Mouse (Mus musculus) E14TG2a.4 (cell line): ENCODE measurements around the gene Ndufa8.
A peak's percentile ranks its signal among the peaks of the same experiment; 100 is the strongest.

Source experiments
- H3K27me3 ChIP-seq: 2 replicates; pipeline ENCODE4 v1.6.1; 2014; ENCODE audit warnings: low read length, control low read depth; ENCODE audit not compliant: insufficient read depth
- H3K36me3 ChIP-seq: 2 replicates; pipeline ENCODE4 v1.6.1; 2014; ENCODE audit warnings: low read length, control low read depth; ENCODE audit not compliant: insufficient read depth
- H3K4me1 ChIP-seq: replicated peaks from 2 replicates; pipeline ENCODE4 v1.6.1; 2014; ENCODE audit warnings: low read depth, low read length, control low read depth
- H3K4me3 ChIP-seq: replicated peaks from 2 replicates; pipeline ENCODE4 v1.5.1; 2014; ENCODE audit warnings: mild to moderate bottlenecking, low read length
- H3K9me3 ChIP-seq: 2 replicates; pipeline ENCODE4 v1.6.1; 2014; ENCODE audit warnings: low read length, control low read depth
- CTCF ChIP-seq: conservative IDR thresholded peaks from 2 replicates; pipeline ENCODE4 v1.5.1; 2014; ENCODE audit warnings: low read length
- NANOG ChIP-seq: IDR thresholded peaks from 2 replicates; pipeline ENCODE4 v1.6.1; 2014; ENCODE audit warnings: borderline replicate concordance, low read length, mixed read lengths
- POU5F1 ChIP-seq: IDR thresholded peaks from 2 replicates; pipeline ENCODE4 v1.6.1; 2014; ENCODE audit warnings: low read length, borderline replicate concordance

Gene Ndufa8

GRCm38 (mm10) chr2:36061409-36061808 lies 12.2 kb upstream of the Ndufa8 start:
- Histone ChIP-seq H3K9me3 (no peaks in the 10 kb centered on the region), H3K27me3 (peaks cover 17% of the 10 kb centered on the region)
- TF ChIP-seq CTCF (no peak), NANOG (no peak), POU5F1 (no peak)

GRCm38 (mm10) chr2:36056248-36056647 lies 7.0 kb upstream of the Ndufa8 start:
- no peak overlapping the region for H3K4me3 ChIP-seq
- H3K27me3 ChIP-seq = peaks cover 30% of the 10 kb centered on the region
- TF ChIP-seq NANOG = no peak
- no peaks in the 10 kb centered on the region for H3K4me1 ChIP-seq
- H3K9me3 ChIP-seq = no peaks in the 10 kb centered on the region
- H3K36me3 ChIP-seq = no peaks in the 10 kb centered on the region

More at GRCm38 (mm10) chr2:36061409-36061808, 12.2 kb upstream of the Ndufa8 start:
- Histone ChIP-seq H3K4me1 (no peaks in the 10 kb centered on the region), H3K4me3 (no peak overlapping the region), H3K36me3 (no peaks in the 10 kb centered on the region)

GRCm38 (mm10) chr2:36053249-36053648 lies 4.0 kb upstream of the Ndufa8 start:
- Histone ChIP-seq H3K36me3 (no peaks in the 10 kb centered on the region), H3K9me3 (no peaks in the 10 kb centered on the region), H3K4me1 (peaks cover 6% of the 10 kb centered on the region), H3K27me3 (peaks cover 36% of the 10 kb centered on the region), H3K4me3 (no peak overlapping the region)
- TF ChIP-seq CTCF = no peak
- TF ChIP-seq POU5F1 = no peak
- TF ChIP-seq NANOG = no peak

- peaks cover 15% of the 10 kb centered on the region for H3K27me3 ChIP-seq
- no peak for TF ChIP-seq POU5F1
- TF ChIP-seq NANOG = no peak
- TF ChIP-seq CTCF = no peak
- H3K9me3 ChIP-seq = no peaks in the 10 kb centered on the region
- H3K4me3 ChIP-seq = peak overlapping the region; percentile 93; the same call in 1 of the 2 replicates
- H3K4me1 ChIP-seq = peaks cover 25% of the 10 kb centered on the region
- peaks cover 15% of the 10 kb centered on the region for H3K36me3 ChIP-seq
Observed at GRCm38 (mm10) chr2:36049567-36049954, 355 bp upstream of the Ndufa8 start.

GRCm38 (mm10) chr2:36048164-36048563 lies 1.0 kb downstream of the Ndufa8 start:
- H3K36me3 ChIP-seq = peaks cover 29% of the 10 kb centered on the region
- peak overlapping the region; percentile 93 for H3K4me3 ChIP-seq
- H3K27me3 ChIP-seq = peaks cover 12% of the 10 kb centered on the region
- no peak for TF ChIP-seq CTCF
- no peak for TF ChIP-seq POU5F1
- no peak for TF ChIP-seq NANOG
- no peaks in the 10 kb centered on the region for H3K9me3 ChIP-seq
- H3K4me1 ChIP-seq = peaks cover 25% of the 10 kb centered on the region

- no peaks in the 10 kb centered on the region for H3K9me3 ChIP-seq
- no peaks in the 10 kb centered on the region for H3K27me3 ChIP-seq
- H3K4me3 ChIP-seq = no peak overlapping the region
- H3K36me3 ChIP-seq = peaks cover 71% of the 10 kb centered on the region
- peaks cover 24% of the 10 kb centered on the region for H3K4me1 ChIP-seq
- no peak for TF ChIP-seq NANOG
- no peak for TF ChIP-seq CTCF
Observed at GRCm38 (mm10) chr2:36040872-36041271, 8.3 kb downstream of the Ndufa8 start.

GRCm38 (mm10) chr2:36039297-36039985 lies 9.8 kb downstream of the Ndufa8 start:
- peaks cover 77% of the 10 kb centered on the region for H3K36me3 ChIP-seq
- TF ChIP-seq POU5F1 (no peak), NANOG (no peak), CTCF (no peak)
- H3K4me3 ChIP-seq = no peak overlapping the region
- H3K27me3 ChIP-seq = no peaks in the 10 kb centered on the region
- H3K4me1 ChIP-seq = peaks cover 28% of the 10 kb centered on the region
- no peaks in the 10 kb centered on the region for H3K9me3 ChIP-seq

- Histone ChIP-seq H3K27me3 (no peaks in the 10 kb centered on the region), H3K4me1 (peaks cover 45% of the 10 kb centered on the region), H3K36me3 (peaks cover 52% of the 10 kb centered on the region), H3K9me3 (peaks cover 10% of the 10 kb centered on the region; the same call in 1 of the 2 replicates), H3K4me3 (no peak overlapping the region)
- no peak for TF ChIP-seq POU5F1
Observed at GRCm38 (mm10) chr2:36035413-36036081, 13.7 kb downstream of the Ndufa8 start.
